Mouse (Mus musculus): ENCODE data around the gene Olfr323.

Gene Olfr323

GRCm38 (mm10) chr11:58630401-58630800, at the start of gene Olfr323:
TSS of gene Olfr323 (minus strand) at chr11:58630501.
- no peak for DNase-seq (ENCODE audit: low spot score in 2 of 2)

- DNase-seq (ENCODE audit: low spot score in 2 of 2) = no peak
Observed at GRCm38 (mm10) chr11:58671825-58672224, 41.5 kb upstream of the Olfr323 start.

- DNase-seq (ENCODE audit: low spot score in 2 of 2) = no peak
Observed at GRCm38 (mm10) chr11:58669252-58669651, 39.0 kb upstream of the Olfr323 start.

- no peak for DNase-seq (ENCODE audit: low spot score in 2 of 2)
Observed at GRCm38 (mm10) chr11:58658596-58658995, 28.3 kb upstream of the Olfr323 start, which contains the start of gene Olfr322. TSS of gene Olfr322 (plus strand) at chr11:58658782.

GRCm38 (mm10) chr11:58655151-58655550, 24.9 kb upstream of the Olfr323 start:
- DNase-seq (ENCODE audit: low spot score in 2 of 2) = no peak

- peak; percentile 84 to 92 for DNase-seq (ENCODE audit: low spot score in 2 of 2)
Observed at GRCm38 (mm10) chr11:58643350-58643749, 13.0 kb upstream of the Olfr323 start.

- peak; percentile 79 to 82 for DNase-seq (ENCODE audit: low spot score in 2 of 2)
Observed at GRCm38 (mm10) chr11:58641638-58642358, 11.5 kb upstream of the Olfr323 start.

- DNase-seq (ENCODE audit: low spot score in 2 of 2) = peak; percentile 57 to 77
Observed at GRCm38 (mm10) chr11:58641057-58641456, 10.8 kb upstream of the Olfr323 start.

- DNase-seq (ENCODE audit: low spot score in 2 of 2) = peak; percentile 83 to 90
Observed at GRCm38 (mm10) chr11:58640272-58640867, 10.1 kb upstream of the Olfr323 start, which contains the start of gene Trim58. TSS of gene Trim58 (plus strand) at chr11:58640465.

- DNase-seq (ENCODE audit: low spot score in 2 of 2) = no peak
Observed at GRCm38 (mm10) chr11:58638176-58638701, 7.9 kb upstream of the Olfr323 start.

- DNase-seq (ENCODE audit: low spot score in 2 of 2) = peak; percentile 73 to 86
Observed at GRCm38 (mm10) chr11:58636376-58636977, 6.2 kb upstream of the Olfr323 start.

GRCm38 (mm10) chr11:58634878-58635277, 4.6 kb upstream of the Olfr323 start:
- DNase-seq (ENCODE audit: low spot score in 2 of 2) = no peak

GRCm38 (mm10) chr11:58626146-58626545, 4.2 kb downstream of the Olfr323 start:
- DNase-seq (ENCODE audit: low spot score in 2 of 2) = no peak

- no peak for DNase-seq (ENCODE audit: low spot score in 2 of 2)
Observed at GRCm38 (mm10) chr11:58618793-58619192, 11.5 kb downstream of the Olfr323 start.

GRCm38 (mm10) chr11:58618369-58618768, 11.9 kb downstream of the Olfr323 start:
- no peak for DNase-seq (ENCODE audit: low spot score in 2 of 2)

- DNase-seq (ENCODE audit: low spot score in 2 of 2) = no peak
Observed at GRCm38 (mm10) chr11:58615975-58616374, 14.3 kb downstream of the Olfr323 start, which contains the start of gene 2210407C18Rik. TSS of gene 2210407C18Rik (minus strand) at chr11:58616075.

- DNase-seq (ENCODE audit: low spot score in 2 of 2) = no peak
Observed at GRCm38 (mm10) chr11:58614526-58614925, 15.8 kb downstream of the Olfr323 start.

- DNase-seq (ENCODE audit: low spot score in 2 of 2) = no peak
Observed at GRCm38 (mm10) chr11:58613359-58613758, 16.9 kb downstream of the Olfr323 start.

GRCm38 (mm10) chr11:58607030-58607429, 23.3 kb downstream of the Olfr323 start:
- no peak for DNase-seq (ENCODE audit: low spot score in 2 of 2)

- no peak for DNase-seq (ENCODE audit: low spot score in 2 of 2)
Observed at GRCm38 (mm10) chr11:58606177-58606919, 24.0 kb downstream of the Olfr323 start.

GRCm38 (mm10) chr11:58605228-58605627, 25.1 kb downstream of the Olfr323 start:
- no peak for DNase-seq (ENCODE audit: low spot score in 2 of 2)

GRCm38 (mm10) chr11:58604688-58605087, 25.6 kb downstream of the Olfr323 start:
- DNase-seq (ENCODE audit: low spot score in 2 of 2) = no peak

Data from spleen, postnatal 4 days (tissue).